Mouse (Mus musculus): ENCODE results near the gene Syngr2. TPM values are rescaled to one million over a fixed set of nuclear protein-coding genes. Genes with fewer than 3 reads are reported as not detected.

Syngr2 gene
- total and polyA plus RNA-seq, 3 experiments = 189 to 384 TPM; not detected in 1

DNA sequence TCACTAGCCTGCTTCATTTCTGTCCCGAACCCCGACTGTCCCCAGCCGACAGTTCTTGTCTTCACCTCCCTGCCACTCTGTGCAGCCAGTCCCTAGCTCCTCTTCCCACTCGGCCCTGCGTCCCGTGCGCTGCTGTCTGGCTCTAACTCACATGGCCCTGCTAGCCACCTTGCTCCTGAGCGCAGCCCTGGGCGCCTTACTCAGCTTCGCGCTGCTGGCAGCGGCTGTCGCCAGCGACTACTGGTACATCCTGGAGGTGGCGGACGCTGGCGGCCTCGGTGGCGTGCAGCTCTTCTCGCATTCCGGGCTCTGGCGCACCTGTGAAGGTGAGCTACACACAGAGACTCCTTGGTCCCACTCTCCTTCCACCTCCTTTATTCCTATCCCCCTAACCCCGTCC is 51.1 kb downstream of the Syngr2 start, which contains the start of gene Tmem235 (continued):
- no peak for TF ChIP-seq ZKSCAN1 (IDR thresholded peaks at IDR 0.05; ENCODE audit: low read depth, low read length)
- TF ChIP-seq NELFE (IDR thresholded peaks at IDR 0.05; ENCODE audit: low read depth, low read length) = no peak
- no peak for TF ChIP-seq USF1 (IDR thresholded peaks at IDR 0.05; ENCODE audit: low read depth, low read length)
- no peak for TF ChIP-seq ZMIZ1 (IDR thresholded peaks at IDR 0.05; ENCODE audit: low read depth, low read length)

GRCm38 (mm10) chr11:117863174-117863856 is 53.8 kb downstream of the Syngr2 start:
- TF ChIP-seq TAL1 (IDR thresholded peaks at IDR 0.05; ENCODE audit: low read length) (no peak), NRF1 (IDR thresholded peaks at IDR 0.05; ENCODE audit: insufficient read depth, low read depth, low read length, poor library complexity, severe bottlenecking) (no peak), POLR2AphosphoS5 (IDR thresholded peaks at IDR 0.05; ENCODE audit: borderline replicate concordance, low read depth, low read length) (no peak), ZKSCAN1 (IDR thresholded peaks at IDR 0.05; ENCODE audit: low read depth, low read length) (no peak), EP300 (IDR thresholded peaks at IDR 0.05; ENCODE audit: low read depth in 1 of 2, low read length in 2 of 2) (no peak), USF1 (IDR thresholded peaks at IDR 0.05; ENCODE audit: low read depth, low read length) (no peak), POLR2AphosphoS2 (IDR thresholded peaks at IDR 0.05; ENCODE audit: low read length) (no peak), MEF2A (IDR thresholded peaks at IDR 0.05; ENCODE audit: extremely low read depth, insufficient replicate concordance, low read depth, low read length, poor library complexity, severe bottlenecking) (no peak), MYB (IDR thresholded peaks at IDR 0.05; ENCODE audit: low read depth, low read length) (no peak), HCFC1 (IDR thresholded peaks at IDR 0.05; ENCODE audit: low read depth, low read length) (no peak), BHLHE40 (IDR thresholded peaks at IDR 0.05; ENCODE audit: borderline replicate concordance, low read depth, low read length) (no peak)
- Histone ChIP-seq H3K79me2 (ENCODE audit: control insufficient read depth, insufficient read depth, low read length, poor library complexity) (no peaks in the 10 kb centered on the region), H3K27me3 (ENCODE audit: control insufficient read depth in 1 of 2, insufficient read depth in 2 of 2, low read length in 2 of 2) (no peaks in the 10 kb centered on the region), H3K4me1 (ENCODE audit: control insufficient read depth in 1 of 2, insufficient read depth in 2 of 2, low read length in 2 of 2) (no peaks in the 10 kb centered on the region), H3K27ac (ENCODE audit: control insufficient read depth, low read depth, low read length) (no peak overlapping the region), H3K4me3 (ENCODE audit: control insufficient read depth in 1 of 2, insufficient read depth in 1 of 2, low read depth in 2 of 2, low read length in 2 of 2) (no peak overlapping the region), H3K9me3 (replicated peaks; ENCODE audit: insufficient read depth, low read length) (no peaks in the 10 kb centered on the region), H3K9ac (ENCODE audit: control insufficient read depth, low read depth, low read length, poor library complexity, severe bottlenecking) (no peak overlapping the region), H3K36me3 (ENCODE audit: control insufficient read depth in 1 of 2, insufficient read depth in 2 of 2, low read length in 2 of 2) (no peaks in the 10 kb centered on the region; a peak in 1 of 4 replicates)
- no peak for DNase-seq (ENCODE audit: low read depth, low spot score)

Other genes starting within 250 kb of the Syngr2 start
- gene Tnrc6c, start 155.4 kb upstream of the Syngr2 start, total RNA-seq (2012; rRNA removed) = 19.1 and 19.7 TPM in 2 replicates
- gene Tnrc6c, start 155.4 kb upstream of the Syngr2 start, polyA plus RNA-seq (2012; ENCODE audit: insufficient read depth in 1 of 2, insufficient read length in 2 of 2, low read depth in 1 of 2, low replicate concordance in 2 of 2, missing spikeins in 1 of 2) = 10 to 100 TPM in 1 of 2 experiments, not detected in 1; 16.0 TPM
- gene Tmc8, start 27.6 kb upstream of the Syngr2 start, total RNA-seq (2012; rRNA removed) = 15.4 TPM in 2 replicates
- 10 to 100 TPM in 1 of 2 experiments, not detected in 1; 23.5 TPM for gene Tmc8, start 27.6 kb upstream of the Syngr2 start, polyA plus RNA-seq (2012; ENCODE audit: insufficient read depth in 1 of 2, insufficient read length in 2 of 2, low read depth in 1 of 2, low replicate concordance in 2 of 2, missing spikeins in 1 of 2)
- gene Tmc6, start 27.5 kb upstream of the Syngr2 start, total RNA-seq (2012; rRNA removed) = 52.0 and 61.2 TPM in 2 replicates
- gene Tmc6, start 27.5 kb upstream of the Syngr2 start, polyA plus RNA-seq (2012; ENCODE audit: insufficient read depth in 1 of 2, insufficient read length in 2 of 2, low read depth in 1 of 2, low replicate concordance in 2 of 2, missing spikeins in 1 of 2) = 10 to 100 TPM in 1 of 2 experiments, not detected in 1; 48.8 TPM
- 1.1 and 2.7 TPM in 2 replicates for gene 6030468B19Rik, start 12.0 kb upstream of the Syngr2 start, total RNA-seq (2012; rRNA removed)
- gene 6030468B19Rik, start 12.0 kb upstream of the Syngr2 start, polyA plus RNA-seq (2012; ENCODE audit: insufficient read depth in 1 of 2, insufficient read length in 2 of 2, low read depth in 1 of 2, low replicate concordance in 2 of 2, missing spikeins in 1 of 2) = 1 to 10 TPM in 1 of 2 experiments, not detected in 1; 5.1 TPM
- 0.46 and 0.85 TPM in 2 replicates for gene Gm20708, start within 50 bp of the Syngr2 start, total RNA-seq (2012; rRNA removed)
- gene Gm20708, start within 50 bp of the Syngr2 start, polyA plus RNA-seq (2012; ENCODE audit: insufficient read depth in 1 of 2, insufficient read length in 2 of 2, low read depth in 1 of 2, low replicate concordance in 2 of 2, missing spikeins in 1 of 2) = under 1 TPM in 1 of 2 experiments, not detected in 1; 0.70 TPM
- gene Afmid, start 16.3 kb downstream of the Syngr2 start, total RNA-seq (2012; rRNA removed) = 3.3 and 3.5 TPM in 2 replicates
- gene Afmid, start 16.3 kb downstream of the Syngr2 start, polyA plus RNA-seq (2012; ENCODE audit: insufficient read depth in 1 of 2, insufficient read length in 2 of 2, low read depth in 1 of 2, low replicate concordance in 2 of 2, missing spikeins in 1 of 2) = 1 to 10 TPM in 1 of 2 experiments, not detected in 1; 3.8 TPM
- gene Tk1, start 16.4 kb downstream of the Syngr2 start, total RNA-seq (2012; rRNA removed) = 171 and 172 TPM in 2 replicates
- 100 to 1,000 TPM in 1 of 2 experiments, not detected in 1; 188 TPM for gene Tk1, start 16.4 kb downstream of the Syngr2 start, polyA plus RNA-seq (2012; ENCODE audit: insufficient read depth in 1 of 2, insufficient read length in 2 of 2, low read depth in 1 of 2, low replicate concordance in 2 of 2, missing spikeins in 1 of 2)
- 242 and 244 TPM in 2 replicates for gene Birc5, start 39.6 kb downstream of the Syngr2 start, total RNA-seq (2012; rRNA removed)
- gene Birc5, start 39.6 kb downstream of the Syngr2 start, polyA plus RNA-seq (2012; ENCODE audit: insufficient read depth in 1 of 2, insufficient read length in 2 of 2, low read depth in 1 of 2, low replicate concordance in 2 of 2, missing spikeins in 1 of 2) = 100 to 1,000 TPM in 1 of 2 experiments, not detected in 1; 214 TPM
- gene Tmem235, start 51.1 kb downstream of the Syngr2 start, total RNA-seq (2012; rRNA removed) = 0.04 TPM in 1 of 2 replicates, not detected in the other
- gene Tmem235, start 51.1 kb downstream of the Syngr2 start, polyA plus RNA-seq (2012; ENCODE audit: insufficient read depth in 1 of 2, insufficient read length in 2 of 2, low read depth in 1 of 2, low replicate concordance in 2 of 2, missing spikeins in 1 of 2) = under 1 TPM in 1 of 2 experiments, not detected in 1; 0.04 TPM
- gene Tha1, start 63.8 kb downstream of the Syngr2 start, total RNA-seq (2012; rRNA removed) = 0.12 TPM in 1 of 2 replicates, not detected in the other
- not detected for gene Tha1, start 63.8 kb downstream of the Syngr2 start, polyA plus RNA-seq (2012; ENCODE audit: insufficient read depth in 1 of 2, insufficient read length in 2 of 2, low read depth in 1 of 2, low replicate concordance in 2 of 2, missing spikeins in 1 of 2)
- gene Socs3, start 160.4 kb downstream of the Syngr2 start, total RNA-seq (2012; rRNA removed) = 0.95 and 0.96 TPM in 2 replicates
- 1 to 10 TPM in 1 of 2 experiments, not detected in 1; 1.9 TPM for gene Socs3, start 160.4 kb downstream of the Syngr2 start, polyA plus RNA-seq (2012; ENCODE audit: insufficient read depth in 1 of 2, insufficient read length in 2 of 2, low read depth in 1 of 2, low replicate concordance in 2 of 2, missing spikeins in 1 of 2)
- 55.7 and 61.6 TPM in 2 replicates for gene Pgs1, start 176.6 kb downstream of the Syngr2 start, total RNA-seq (2012; rRNA removed)
- gene Pgs1, start 176.6 kb downstream of the Syngr2 start, polyA plus RNA-seq (2012; ENCODE audit: insufficient read depth in 1 of 2, insufficient read length in 2 of 2, low read depth in 1 of 2, low replicate concordance in 2 of 2, missing spikeins in 1 of 2) = 10 to 100 TPM in 1 of 2 experiments, not detected in 1; 48.6 TPM

Measured in MEL (cell line).